Mouse (Mus musculus) spleen, embryonic (tissue): ENCODE measurements around the gene Tmigd1.

ENCODE experiments used
- CTCF ChIA-PET: fragments of 350-600 bp; sonication (Branson Sonifier 250); formaldehyde crosslinking; loops from one replicate; lab custom pipeline; 2022; lab: Charles Lee

The Tmigd1 gene

DNA sequence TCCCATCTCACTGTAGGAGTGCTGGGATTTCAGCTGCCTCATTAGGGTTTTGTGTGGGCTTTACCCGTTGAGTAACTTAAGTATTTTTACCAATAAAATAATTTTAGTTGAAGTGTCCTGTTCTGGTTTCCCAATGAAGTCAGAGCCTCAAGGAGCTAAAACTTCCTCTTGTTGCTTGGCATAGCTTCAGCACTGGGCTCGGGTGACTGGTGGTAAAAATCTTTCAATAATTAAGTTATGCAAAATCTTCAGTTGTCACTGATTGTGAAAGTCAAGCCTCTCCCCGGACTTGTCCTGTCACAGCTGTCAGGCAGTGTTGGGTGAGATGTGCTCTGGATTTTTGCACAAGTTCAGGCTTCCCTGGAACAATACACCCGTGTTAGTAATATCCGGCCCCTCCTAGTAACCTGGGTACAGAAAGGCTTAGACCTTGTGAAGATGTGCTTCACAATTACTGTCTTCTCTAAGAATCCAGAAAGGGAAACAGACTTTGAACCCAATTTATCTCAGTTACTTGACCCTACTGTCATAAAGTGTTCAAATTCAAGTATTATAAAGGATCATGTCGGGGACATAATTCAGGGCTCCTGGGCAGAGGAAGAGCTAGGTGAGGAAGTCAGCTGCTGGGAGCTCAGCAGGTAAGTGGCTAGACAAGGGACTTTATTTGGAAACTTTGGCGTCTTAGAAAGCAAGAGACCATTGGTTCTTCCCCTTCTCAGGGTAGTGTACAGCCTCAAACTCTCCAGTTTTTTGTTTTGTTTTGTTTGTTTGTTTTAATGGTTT is at the start of gene Tmigd1:
Tmigd1 (plus strand) TSS at position 581 of the 783 bp plus-strand sequence.
- CTCF ChIA-PET = no interaction called here

DNA sequence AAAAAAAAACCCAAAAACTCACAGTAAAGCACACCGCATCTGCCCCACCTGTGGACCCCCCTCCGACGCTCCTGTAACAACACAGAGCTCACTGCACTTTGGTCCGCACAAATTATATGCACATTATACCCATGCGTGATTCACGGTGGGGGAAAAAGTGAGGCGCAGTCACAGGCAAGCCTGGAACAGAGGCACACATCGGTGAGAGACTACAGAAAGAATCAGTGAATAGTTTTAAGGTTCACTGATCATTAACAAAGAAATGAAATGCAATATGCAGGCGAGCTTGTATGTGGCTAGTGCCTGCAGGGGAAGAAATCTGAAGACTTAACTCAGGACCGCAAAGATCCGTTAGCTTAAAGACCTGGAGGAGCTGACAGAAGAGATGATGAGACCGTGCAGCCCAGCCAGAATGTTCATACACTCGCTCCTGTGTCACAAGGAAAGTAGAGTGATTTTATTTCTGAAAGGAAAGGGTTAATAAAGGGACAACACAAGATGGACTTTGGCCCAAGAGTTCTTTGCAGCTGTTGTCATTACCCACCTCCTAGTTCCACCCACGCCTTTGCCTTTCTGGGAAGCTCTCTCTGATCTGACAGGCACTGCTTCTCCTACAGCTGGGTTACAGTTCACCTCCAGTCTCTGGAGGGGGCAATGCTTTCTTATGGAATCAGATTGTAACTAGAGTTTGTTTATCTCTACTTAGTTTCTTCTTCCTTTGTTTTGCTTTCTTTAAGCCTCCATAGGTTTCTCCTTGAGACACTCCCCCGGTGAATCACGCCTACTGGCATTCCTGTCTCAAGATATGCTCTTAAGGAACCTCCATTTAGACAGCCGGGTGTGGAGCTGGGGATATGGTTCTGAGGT is 47.3 kb upstream of the Tmigd1 start:
- CTCF ChIA-PET = interaction anchor here (0.8 kb wide), 1 partner anchor 13 kb away, joined by 3 read pairs; no protein-coding TSS in a partner anchor

DNA sequence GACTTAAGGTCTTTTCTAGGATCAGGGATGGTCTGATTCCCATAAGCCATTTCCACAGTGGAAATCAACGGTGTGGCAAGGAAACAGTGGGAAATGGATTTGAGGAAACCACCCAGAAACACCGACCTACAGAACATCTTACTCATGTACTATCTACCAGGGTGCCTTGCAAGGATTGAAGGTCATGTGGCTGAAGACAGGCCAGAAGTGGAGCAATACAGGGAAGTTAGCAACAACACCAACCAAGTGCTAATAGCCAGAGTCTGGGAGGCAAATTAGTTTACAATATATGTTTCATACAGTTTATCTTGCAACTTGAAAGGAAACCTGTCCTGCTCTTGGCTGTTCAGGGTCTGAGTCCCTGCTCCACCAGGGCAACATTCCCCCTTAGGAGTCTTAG is 45.4 kb upstream of the Tmigd1 start:
- CTCF ChIA-PET = interaction anchor here (0.6 kb wide), 1 partner anchor 34 kb away, joined by 3 read pairs; no protein-coding TSS in a partner anchor

DNA sequence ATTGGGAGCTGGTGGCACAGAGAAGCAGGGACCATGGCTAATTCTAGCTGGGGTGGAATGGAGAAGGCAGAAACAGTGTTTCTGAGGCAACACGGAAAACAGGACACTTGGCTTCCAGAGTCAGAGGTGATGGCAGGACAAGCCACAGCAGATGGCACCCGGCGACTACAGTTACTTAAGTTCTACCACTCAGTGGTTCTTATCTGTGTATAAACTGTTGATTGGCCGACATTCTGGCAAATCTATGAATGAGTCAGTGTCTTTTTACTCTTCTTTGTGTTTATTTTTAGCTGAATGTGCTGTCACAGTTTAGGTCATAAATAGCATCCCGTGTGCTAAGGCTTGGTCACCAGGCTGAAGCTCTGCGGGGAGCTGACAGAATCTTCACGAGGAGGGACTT is 44.8 kb upstream of the Tmigd1 start:
- CTCF ChIA-PET = no interaction called here

DNA sequence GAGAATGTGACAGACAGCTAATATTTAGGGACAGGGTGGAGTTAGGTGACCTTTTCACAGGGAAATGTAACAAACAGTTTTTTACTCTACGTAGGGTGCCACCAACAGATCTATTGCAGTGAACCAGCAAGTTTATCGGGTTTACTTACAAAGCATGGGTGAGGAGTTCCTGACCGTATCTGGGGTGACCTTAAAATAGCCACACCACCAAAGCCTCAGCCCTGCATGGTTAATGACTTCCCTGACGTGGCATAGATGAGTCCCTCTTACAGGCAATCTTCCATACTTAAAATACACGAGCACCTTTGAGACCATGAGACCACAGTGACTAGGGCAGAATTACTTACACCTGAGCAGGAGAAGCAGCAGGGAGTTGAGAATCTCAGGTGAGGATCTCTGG is 43.2 kb upstream of the Tmigd1 start:
- CTCF ChIA-PET = no interaction called here

DNA sequence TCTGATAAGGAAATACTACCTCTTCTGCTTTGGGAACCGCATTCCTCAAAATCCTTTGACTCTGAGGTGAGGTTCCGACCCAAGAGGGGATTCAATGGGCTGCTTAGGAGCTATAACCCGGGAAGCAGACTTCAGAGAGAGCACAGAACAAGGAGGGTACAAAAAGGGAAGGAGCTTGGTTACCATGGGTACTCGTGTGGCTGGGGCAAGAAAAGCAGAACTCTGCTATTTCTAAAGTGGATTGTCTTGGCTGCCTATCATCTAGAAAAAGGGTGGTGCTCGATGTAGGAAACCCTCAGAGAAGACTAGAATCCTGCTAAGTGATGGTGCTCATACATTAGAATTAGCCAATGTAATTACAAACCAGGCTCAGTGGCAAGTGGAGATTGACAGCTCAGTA is 42.7 kb upstream of the Tmigd1 start:
- CTCF ChIA-PET = interaction anchor here (1.0 kb wide), 1 partner anchor 11 kb away, joined by 3 read pairs; no protein-coding TSS in a partner anchor

DNA sequence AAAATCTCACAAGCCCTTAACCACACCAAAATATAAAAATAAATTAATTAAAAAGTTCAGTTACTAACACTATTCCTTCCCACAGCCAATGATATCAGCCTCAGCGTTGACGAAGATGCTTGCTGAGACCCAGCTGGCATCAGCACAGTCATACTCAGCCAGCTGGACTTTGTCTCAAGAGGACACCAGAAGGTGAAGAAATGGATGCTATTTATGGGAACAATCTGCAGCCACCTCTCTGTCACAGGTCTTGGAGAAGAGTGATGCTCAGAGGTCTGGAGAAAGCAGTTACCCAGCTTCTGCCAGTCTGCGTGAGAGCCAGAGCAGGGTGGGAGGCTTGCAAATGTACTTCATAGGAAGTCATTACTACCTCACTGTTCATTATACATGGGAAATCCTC is 40.8 kb upstream of the Tmigd1 start:
- CTCF ChIA-PET = no interaction called here

DNA sequence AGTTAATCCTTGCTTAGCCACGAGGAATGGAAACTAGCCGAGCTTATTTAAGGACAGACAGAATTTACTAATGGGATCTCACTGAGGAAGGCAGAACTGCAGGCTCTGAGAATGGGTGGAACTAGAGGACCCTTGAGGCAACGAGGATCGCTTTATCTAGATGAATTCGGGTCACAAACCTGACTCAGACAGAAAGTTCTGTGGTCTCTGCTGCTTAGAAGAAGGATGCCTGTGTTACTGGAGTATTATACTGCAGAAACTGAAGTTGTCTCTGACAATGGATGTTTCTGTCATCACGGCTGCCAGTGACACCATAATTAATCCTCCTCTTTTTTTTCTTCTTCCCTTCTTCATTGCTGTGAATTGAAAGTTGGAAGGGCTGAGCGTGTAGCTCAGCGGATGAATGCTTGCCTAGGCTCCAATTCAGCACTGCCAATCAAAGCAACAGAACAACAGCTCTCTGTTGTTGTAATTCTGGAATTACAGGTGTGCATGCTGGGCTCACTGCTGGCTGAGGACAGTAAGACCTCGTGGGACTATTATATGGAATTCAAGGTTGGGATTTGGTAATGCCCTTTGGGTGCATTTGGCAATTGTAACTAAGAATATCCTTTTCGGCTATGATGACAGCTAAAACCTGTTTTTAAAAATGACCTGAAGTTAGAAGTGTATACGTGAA is 29.3 kb upstream of the Tmigd1 start:
- CTCF ChIA-PET = no interaction called here

DNA sequence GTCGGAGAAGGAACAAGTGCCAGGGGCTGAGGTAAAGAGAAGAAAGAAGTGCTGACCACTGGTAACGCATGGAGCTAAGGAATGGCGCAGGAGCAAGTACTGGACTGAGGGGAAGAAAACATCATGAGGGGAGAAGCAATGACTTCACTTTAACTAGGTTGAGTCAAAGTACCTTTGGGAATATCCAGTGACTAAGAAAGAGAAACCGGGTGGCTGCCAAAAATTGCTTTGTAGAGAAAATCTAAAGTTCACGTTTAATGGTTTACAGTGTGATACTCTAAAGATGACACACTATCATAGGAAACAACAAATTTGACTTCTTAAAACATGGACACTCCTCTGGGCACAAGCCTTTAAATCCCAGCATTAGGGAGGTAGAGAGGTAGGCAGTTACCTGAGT is 28.1 kb upstream of the Tmigd1 start:
- CTCF ChIA-PET = interaction anchor here (0.6 kb wide), 1 partner anchor 141 kb away, joined by 3 read pairs; no protein-coding TSS in a partner anchor

DNA sequence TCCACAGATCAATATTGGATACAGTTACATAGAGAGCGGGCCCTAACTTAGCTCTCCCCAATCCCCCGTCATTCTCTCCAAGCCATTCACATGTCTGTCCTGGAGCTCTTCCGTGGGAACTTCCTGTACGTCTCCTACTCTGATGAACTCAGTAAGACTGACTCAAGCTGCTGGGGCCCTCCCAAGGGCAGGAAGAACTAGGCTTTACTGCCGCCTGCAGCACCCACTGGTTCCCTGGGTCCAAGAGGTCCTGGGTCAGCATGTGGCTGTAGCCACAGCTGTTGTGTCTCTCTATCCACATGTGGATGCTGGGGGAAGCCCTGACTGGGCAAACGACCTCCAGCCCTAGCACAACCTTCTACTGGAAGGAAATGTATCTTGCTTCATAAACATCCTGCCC is 27.2 kb upstream of the Tmigd1 start:
- CTCF ChIA-PET = no interaction called here

DNA sequence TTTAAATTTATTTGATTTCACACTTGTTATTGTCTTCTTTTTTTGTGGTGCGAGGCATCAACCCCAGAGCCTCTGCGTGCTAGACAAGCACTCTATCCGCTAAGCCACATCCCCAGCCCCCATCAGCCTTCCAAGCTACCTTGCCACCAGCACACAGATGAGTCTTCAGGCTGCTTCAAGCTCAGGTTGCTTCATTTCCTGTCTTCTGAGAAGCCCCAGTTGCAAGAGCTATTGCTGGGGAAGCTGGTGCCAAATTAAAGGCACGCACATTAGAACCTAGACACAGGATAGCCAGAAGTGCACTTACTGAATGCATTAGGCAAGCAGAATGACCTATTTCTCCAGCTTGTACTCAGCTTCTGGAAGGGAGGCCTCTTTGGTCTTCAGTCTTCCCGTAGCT is 22.1 kb upstream of the Tmigd1 start:
- CTCF ChIA-PET = no interaction called here

DNA sequence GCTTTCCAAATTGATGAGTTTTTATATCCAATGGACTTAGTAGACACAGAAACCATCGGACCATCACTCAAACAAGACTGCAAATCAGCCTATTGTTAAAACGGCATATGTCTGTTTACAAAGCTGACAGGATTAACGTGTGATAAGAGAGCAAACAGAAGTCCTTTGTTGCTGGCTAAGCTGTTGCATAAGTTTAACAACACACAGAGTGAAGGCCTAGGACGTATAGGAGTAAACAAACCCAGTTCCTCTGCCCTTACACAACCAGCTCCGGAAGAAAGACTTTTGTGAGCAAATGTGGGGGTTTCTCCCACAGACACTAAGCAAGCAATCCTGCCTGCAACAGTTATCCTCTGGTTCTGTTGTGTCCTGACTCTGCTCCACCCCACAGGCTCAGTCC is 17.5 kb upstream of the Tmigd1 start:
- CTCF ChIA-PET = no interaction called here

DNA sequence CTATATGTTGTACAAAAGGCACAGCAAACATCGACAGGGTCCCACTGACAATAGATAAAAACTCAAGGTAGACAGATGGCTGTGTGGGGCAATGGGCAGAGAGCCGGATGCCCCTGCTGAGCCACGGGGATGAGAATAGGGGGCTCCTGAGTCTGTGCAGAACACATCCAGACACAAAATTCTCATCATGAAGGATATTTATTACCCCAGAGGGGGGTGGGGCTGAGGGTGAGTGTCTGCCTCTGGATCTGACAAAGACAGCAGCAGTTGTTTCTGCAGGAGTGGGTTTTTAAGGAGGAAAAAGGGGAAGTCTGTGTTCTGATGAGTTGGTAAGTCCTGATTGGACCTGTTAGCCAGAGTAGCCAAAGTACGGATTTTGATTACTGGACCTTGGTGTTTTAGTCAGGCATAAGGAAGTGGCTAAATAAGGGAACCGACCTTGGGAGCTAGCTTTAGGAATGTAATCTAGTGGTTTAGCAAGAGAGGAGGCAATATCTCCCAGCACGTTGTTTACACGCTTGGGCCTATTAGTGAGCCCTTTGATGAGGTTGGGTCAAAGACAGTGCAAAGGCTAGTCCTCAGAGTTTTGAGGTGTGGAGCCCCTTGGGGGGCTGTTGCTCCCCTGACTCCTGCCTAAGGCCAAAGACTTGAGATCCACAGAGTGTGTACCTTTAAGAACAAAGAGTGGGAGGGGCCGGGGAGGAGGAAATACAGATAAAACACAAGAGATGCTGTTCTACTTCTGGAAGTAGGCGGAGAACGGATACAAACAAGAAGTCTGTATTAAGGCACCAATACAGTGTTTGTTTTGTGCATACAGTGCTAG is 12.4 kb upstream of the Tmigd1 start:
- CTCF ChIA-PET = no interaction called here

DNA sequence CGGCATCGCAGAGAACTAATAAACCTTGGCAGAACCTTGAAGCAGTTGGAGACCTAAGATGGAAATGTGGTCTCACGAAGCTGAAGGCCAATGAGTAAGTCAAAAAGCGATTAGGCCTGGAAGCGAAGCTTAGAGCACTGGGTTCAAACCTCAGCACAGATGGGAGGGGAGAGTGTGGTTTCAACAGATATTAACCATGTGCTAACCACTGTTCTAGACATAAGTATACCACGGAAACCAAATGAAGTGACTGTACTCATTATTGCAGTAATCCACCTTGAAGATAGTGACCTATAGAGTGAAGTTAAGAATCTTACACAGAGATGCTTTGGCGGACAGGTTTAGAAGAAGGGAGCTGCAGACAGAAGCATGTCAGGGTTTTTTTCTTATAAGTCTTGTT is 10.8 kb upstream of the Tmigd1 start:
- CTCF ChIA-PET = no interaction called here

DNA sequence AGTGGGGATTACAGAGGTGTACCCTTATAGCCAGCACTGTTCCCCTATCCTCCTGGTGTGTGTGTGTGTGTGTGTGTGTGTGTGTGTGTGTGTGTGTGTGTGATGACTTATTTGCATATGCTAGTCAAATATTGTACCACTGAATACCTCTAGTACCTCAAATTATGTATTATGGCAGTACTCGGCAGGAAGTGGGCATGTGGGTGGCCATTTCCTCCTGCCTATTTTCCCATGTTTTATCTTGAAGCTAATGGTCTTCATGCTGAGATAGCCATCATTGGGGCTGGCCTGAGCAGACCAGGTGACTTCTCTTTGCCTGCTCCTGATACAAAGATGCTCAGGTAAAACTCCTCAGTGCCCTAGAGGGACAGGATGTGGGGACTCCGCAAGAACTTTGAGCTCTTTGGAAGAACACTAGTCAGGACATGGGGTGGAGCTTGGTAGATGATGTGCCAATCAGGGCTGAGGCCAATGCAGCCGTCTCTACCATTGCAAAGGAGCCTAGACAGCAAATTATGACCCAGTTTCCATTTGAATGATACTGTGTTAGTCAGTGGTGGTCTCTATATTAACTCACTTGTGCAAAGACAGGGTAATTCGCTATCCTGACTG is 10.1 kb upstream of the Tmigd1 start:
- CTCF ChIA-PET = interaction anchor here (0.6 to 0.8 kb wide), 2 partner anchors 104 to 1663 kb away, joined by 3 read pairs; no protein-coding TSS in a partner anchor

DNA sequence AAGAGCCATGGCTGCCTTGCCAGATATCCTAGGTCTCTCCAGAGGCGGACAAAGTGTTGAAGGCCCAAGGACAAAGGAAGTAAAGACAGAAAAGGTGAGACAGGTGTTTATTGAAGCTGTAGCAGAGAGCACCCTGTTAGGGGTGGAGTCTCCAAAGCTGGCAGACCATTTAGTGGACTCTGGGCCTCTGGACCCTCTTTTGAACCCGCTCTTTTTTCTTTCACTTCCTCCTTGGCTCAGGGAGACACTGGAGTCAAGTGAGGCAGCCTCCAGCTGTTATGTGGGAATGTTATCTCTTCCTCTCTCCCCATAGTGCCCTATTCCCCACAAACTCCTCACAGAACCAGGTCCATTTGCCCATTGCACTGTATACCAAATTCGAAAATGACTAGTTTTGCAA is 9.0 kb upstream of the Tmigd1 start:
- CTCF ChIA-PET = no interaction called here

DNA sequence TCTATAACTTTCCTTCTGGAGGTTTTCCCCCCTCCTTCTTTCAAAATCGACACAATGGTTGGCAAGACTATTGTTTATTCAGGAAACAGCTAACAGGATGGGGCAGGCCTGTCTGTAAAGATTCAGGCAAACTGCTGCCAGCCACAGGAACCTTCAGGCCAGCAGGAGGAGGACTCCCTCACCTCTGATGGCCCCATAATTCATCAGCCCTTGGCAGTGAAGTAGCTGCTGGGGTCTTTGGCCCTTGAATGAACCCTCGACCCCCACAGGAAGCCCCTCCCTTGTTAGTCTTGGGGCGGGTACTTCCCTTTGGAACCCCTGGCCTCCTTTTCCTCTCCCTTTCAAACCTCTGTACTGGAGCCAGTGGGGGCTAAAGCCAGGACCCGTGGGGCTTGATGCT is 8.4 kb upstream of the Tmigd1 start:
- CTCF ChIA-PET = no interaction called here

DNA sequence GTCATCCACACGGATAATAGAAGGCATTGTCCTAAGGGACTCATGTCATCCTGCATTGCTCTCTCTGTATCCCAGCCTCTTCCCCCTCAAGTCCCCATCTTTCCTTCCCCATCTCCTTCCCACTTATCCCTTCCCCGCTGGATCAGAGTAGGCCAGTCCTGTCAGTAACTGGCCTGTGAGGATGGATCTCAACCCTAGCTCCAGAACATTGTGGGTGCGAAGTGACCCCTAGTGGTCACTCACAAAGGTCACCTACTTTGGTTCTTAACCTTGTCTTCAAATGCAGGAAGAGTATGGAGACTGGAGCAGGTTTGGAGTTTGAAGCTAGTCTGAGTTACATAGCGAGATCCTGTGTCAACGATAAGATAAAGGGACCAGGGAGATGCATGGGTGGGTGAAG is 7.7 kb upstream of the Tmigd1 start:
- CTCF ChIA-PET = interaction anchor here (1.0 kb wide), 1 partner anchor 19 kb away, joined by 5 read pairs; no protein-coding TSS in a partner anchor

DNA sequence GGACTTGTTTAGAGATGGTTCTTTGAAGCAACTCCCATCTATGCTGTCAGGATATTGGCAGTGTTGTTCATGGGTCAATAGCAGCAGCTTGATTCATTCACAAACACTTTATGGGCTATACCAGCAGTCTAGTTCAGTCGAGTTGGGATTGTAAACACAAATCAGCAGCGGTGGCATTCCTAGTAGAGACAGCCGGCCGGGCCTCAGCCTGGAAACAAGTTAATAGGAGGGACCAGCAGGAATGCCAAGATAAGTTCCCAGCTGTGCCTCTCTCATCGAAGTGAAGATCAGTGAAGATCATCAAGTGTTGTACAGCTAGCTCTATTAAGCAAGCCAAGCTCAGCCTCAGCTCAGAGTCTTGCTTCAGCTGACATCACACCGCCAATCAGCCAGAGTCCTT is 5.6 kb upstream of the Tmigd1 start:
- CTCF ChIA-PET = no interaction called here

DNA sequence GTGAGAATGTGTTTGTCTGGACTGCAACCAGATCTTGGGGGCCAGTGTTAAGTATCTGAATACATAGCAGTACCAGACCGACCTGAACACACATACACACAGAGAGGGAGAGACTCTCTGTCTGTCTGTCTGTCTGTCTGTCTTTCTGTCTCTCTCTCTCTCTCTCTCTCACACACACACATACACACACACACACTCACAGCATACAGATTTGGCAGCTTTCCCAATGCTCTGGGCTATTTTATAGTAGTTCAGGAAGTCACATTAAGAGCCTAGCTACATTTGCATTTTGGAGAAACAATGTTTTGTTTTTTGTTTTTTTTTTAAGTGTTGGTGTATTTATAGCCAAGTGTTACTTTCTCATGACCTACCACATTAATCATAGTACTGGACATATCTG is 4.8 kb upstream of the Tmigd1 start:
- CTCF ChIA-PET = no interaction called here

DNA sequence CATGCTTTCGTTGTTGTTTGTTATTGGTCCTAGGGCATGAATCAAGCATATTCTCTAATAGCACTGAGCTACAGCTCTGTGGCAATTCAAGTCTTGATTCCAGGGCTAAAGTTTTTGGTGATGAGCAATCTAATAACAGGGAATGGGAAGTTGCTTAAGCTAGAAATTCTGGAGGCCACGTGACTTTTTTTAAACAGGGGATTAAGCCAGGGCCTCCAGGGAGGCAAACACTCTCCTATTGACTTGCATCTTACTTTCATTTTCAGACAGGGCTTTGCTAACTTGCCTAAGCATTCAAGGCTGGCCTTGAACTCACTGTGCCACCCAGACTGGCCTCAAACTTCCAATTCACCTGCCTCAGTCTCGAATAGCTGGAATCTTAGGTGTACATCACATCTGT is 4.1 kb upstream of the Tmigd1 start:
- CTCF ChIA-PET = no interaction called here
